Mouse (Mus musculus) neural tube, embryonic 12.5 days (tissue): Measurements from ENCODE around the gene Fgf11. TPM values are rescaled to one million over a fixed set of nuclear protein-coding genes. Genes with fewer than 3 reads are reported as not detected.
A peak's percentile ranks its signal among the peaks of the same experiment; 100 is the strongest.

ENCODE experiments used
- ATAC-seq: fragments of 200-750 bp; cut with Nextera tagmentation; 2 replicates; pipeline ENCODE4 v1.8.0; 2017; ENCODE audit warnings: low read depth, mild to moderate bottlenecking, moderate TSS enrichment, moderate library complexity; ENCODE audit not compliant: low FRiP score
- H3K27ac ChIP-seq: fragments of 300-500 bp; sonication (generic); 2 replicates; pipeline ENCODE4 v1.5.1; 2016
- H3K27me3 ChIP-seq: fragments of 300-500 bp; sonication (generic); replicated peaks from 2 replicates; pipeline ENCODE4 v1.6.1; 2016; ENCODE audit warnings: mild to moderate bottlenecking
- H3K36me3 ChIP-seq: fragments of 300-500 bp; sonication (generic); 2 replicates; pipeline ENCODE4 v1.6.1; 2016; ENCODE audit warnings: mild to moderate bottlenecking
- H3K4me1 ChIP-seq: fragments of 300-500 bp; sonication (generic); 2 replicates; pipeline ENCODE4 v1.6.1; 2016
- H3K4me2 ChIP-seq: fragments of 300-500 bp; sonication (generic); replicated peaks from 2 replicates; pipeline ENCODE4 v1.6.1; 2016; ENCODE audit warnings: mild to moderate bottlenecking
- H3K4me3 ChIP-seq: fragments of 300-500 bp; sonication (generic); 2 replicates; pipeline ENCODE4 v1.5.1; 2016
- H3K9ac ChIP-seq: fragments of 300-500 bp; sonication (generic); 2 replicates; pipeline ENCODE4 v1.6.1; 2016; ENCODE audit warnings: mild to moderate bottlenecking
- H3K9me3 ChIP-seq: fragments of 300-500 bp; sonication (generic); 2 replicates; pipeline ENCODE4 v1.6.1; 2016; ENCODE audit warnings: mild to moderate bottlenecking
- WGBS: fragments of 180-500 bp; shearing (Covaris S2); methylation state at CpG from one replicate; pipeline ENCODE4 v1.1.7; 2016; 5-methylcytosine and 5-hydroxymethylcytosine counted together
- polyA plus RNA-seq: library from polyadenylated mRNA; unstranded; fragments of >200 nt; fragmentation: Nextera tagmentation; extraction: Ambion mirVana; gene quantifications from 2 replicates; pipeline ENCODE4 v1.2.1, GENCODE M21; 2016

Gene Fgf11
- polyA plus RNA-seq, 1 experiment from 2014 or later = 5.6 TPM

- peaks cover 5% of the 10 kb centered on the region; the same call in 1 of the 2 replicates for H3K9me3 ChIP-seq
- no peaks in the 10 kb centered on the region for H3K4me1 ChIP-seq
- peaks cover 25% of the 10 kb centered on the region for H3K27me3 ChIP-seq
- H3K27ac ChIP-seq = no peak overlapping the region
- no peak overlapping the region for H3K4me3 ChIP-seq
- H3K4me2 ChIP-seq = no peak overlapping the region
- no peaks in the 10 kb centered on the region for H3K36me3 ChIP-seq
- ATAC-seq = no peak
- H3K9ac ChIP-seq = no peak overlapping the region
Measured at GRCm38 (mm10) chr11:69810280-69810679, 8.6 kb upstream of the Fgf11 start.

GRCm38 (mm10) chr11:69807641-69808040, 6.0 kb upstream of the Fgf11 start:
- H3K9me3 ChIP-seq = peaks cover 5% of the 10 kb centered on the region; the same call in 1 of the 2 replicates
- no peak overlapping the region for H3K9ac ChIP-seq
- no peak overlapping the region for H3K4me2 ChIP-seq
- ATAC-seq = no peak
- H3K4me3 ChIP-seq = no peak overlapping the region
- H3K27ac ChIP-seq = no peak overlapping the region
- H3K27me3 ChIP-seq = peaks cover 51% of the 10 kb centered on the region
- H3K4me1 ChIP-seq = peaks cover 25% of the 10 kb centered on the region
- 90% methylated on average over 2 of the region's 2 CpGs for WGBS
- no peaks in the 10 kb centered on the region for H3K36me3 ChIP-seq

GRCm38 (mm10) chr11:69806378-69806777, 4.7 kb upstream of the Fgf11 start:
- H3K27me3 ChIP-seq = peaks cover 64% of the 10 kb centered on the region
- no peaks in the 10 kb centered on the region for H3K36me3 ChIP-seq
- no peak overlapping the region for H3K27ac ChIP-seq
- H3K4me2 ChIP-seq = no peak overlapping the region
- H3K4me1 ChIP-seq = peaks cover 38% of the 10 kb centered on the region
- 81% methylated on average over 4 of the region's 4 CpGs for WGBS
- no peak for ATAC-seq
- H3K9me3 ChIP-seq = peaks cover 5% of the 10 kb centered on the region; the same call in 1 of the 2 replicates
- H3K4me3 ChIP-seq = no peak overlapping the region
- no peak overlapping the region for H3K9ac ChIP-seq

- Histone ChIP-seq H3K27ac (no peak within 1 kb of the TSS), H3K27me3 (peaks cover 71% of the 10 kb centered on the region), H3K4me1 (peaks cover 49% of the 10 kb centered on the region), H3K4me2 (peak within 1 kb of the TSS; percentile 92), H3K36me3 (no peaks in the 10 kb centered on the region), H3K9me3 (peaks cover 5% of the 10 kb centered on the region; the same call in 1 of the 2 replicates), H3K9ac (no peak within 1 kb of the TSS), H3K4me3 (0 out of 2 replicates have a peak within 1 kb of the TSS, but pooled peaks have one; percentile 11)
- 4% methylated on average over 29 of the region's 29 CpGs for WGBS
- ATAC-seq = no peak
Measured at GRCm38 (mm10) chr11:69804972-69805909, 3.6 kb upstream of the Fgf11 start, which contains the start of gene Tmem102. Gene Tmem102 (minus strand): TSS chr11:69805624.

- H3K27me3 ChIP-seq = peaks cover 71% of the 10 kb centered on the region
- peaks cover 5% of the 10 kb centered on the region; the same call in 1 of the 2 replicates for H3K9me3 ChIP-seq
- 4% methylated on average over 12 of the region's 12 CpGs for WGBS
- H3K36me3 ChIP-seq = no peaks in the 10 kb centered on the region
- no peak for ATAC-seq
- H3K4me1 ChIP-seq = peaks cover 56% of the 10 kb centered on the region
- no peak overlapping the region for H3K4me3 ChIP-seq
- peak overlapping the region; percentile 92 for H3K4me2 ChIP-seq
- H3K27ac ChIP-seq = no peak overlapping the region
- H3K9ac ChIP-seq = no peak overlapping the region
Measured at GRCm38 (mm10) chr11:69804652-69804940, 2.9 kb upstream of the Fgf11 start.

GRCm38 (mm10) chr11:69803786-69804651, 2.4 kb upstream of the Fgf11 start:
- 1% methylated on average over 60 of the region's 60 CpGs for WGBS
- no peaks in the 10 kb centered on the region for H3K36me3 ChIP-seq
- H3K9me3 ChIP-seq = peaks cover 5% of the 10 kb centered on the region; the same call in 1 of the 2 replicates
- peaks cover 71% of the 10 kb centered on the region for H3K27me3 ChIP-seq
- peak overlapping the region; percentile 54 for H3K4me3 ChIP-seq
- peak overlapping the region; percentile 92 for H3K4me2 ChIP-seq
- H3K27ac ChIP-seq = 0 out of 2 replicates have a peak overlapping the region, but pooled peaks have one; percentile 20
- H3K9ac ChIP-seq = peak overlapping the region; percentile 69
- ATAC-seq = 0 out of 2 replicates have a peak, but pooled peaks have one; percentile 7
- peaks cover 61% of the 10 kb centered on the region for H3K4me1 ChIP-seq

GRCm38 (mm10) chr11:69803328-69803727, 1.7 kb upstream of the Fgf11 start:
- H3K4me1 ChIP-seq = peaks cover 68% of the 10 kb centered on the region
- H3K9me3 ChIP-seq = peaks cover 5% of the 10 kb centered on the region; the same call in 1 of the 2 replicates
- H3K9ac ChIP-seq = peak overlapping the region; percentile 69
- H3K4me3 ChIP-seq = peak overlapping the region; percentile 54
- H3K27ac ChIP-seq = 0 out of 2 replicates have a peak overlapping the region, but pooled peaks have one; percentile 20
- no peaks in the 10 kb centered on the region for H3K36me3 ChIP-seq
- peaks cover 72% of the 10 kb centered on the region for H3K27me3 ChIP-seq
- WGBS = 2% methylated on average over 12 of the region's 12 CpGs
- peak overlapping the region; percentile 92 for H3K4me2 ChIP-seq
- ATAC-seq = no peak

- Histone ChIP-seq H3K36me3 (no peaks in the 10 kb centered on the region), H3K27ac (peak overlapping the region; percentile 46; the same call in 1 of the 2 replicates), H3K4me2 (peak overlapping the region; percentile 92), H3K9ac (peak overlapping the region; percentile 69), H3K27me3 (peaks cover 75% of the 10 kb centered on the region), H3K9me3 (peaks cover 5% of the 10 kb centered on the region; the same call in 1 of the 2 replicates), H3K4me1 (peaks cover 72% of the 10 kb centered on the region), H3K4me3 (peak overlapping the region; percentile 54)
- WGBS = under 1% methylated on average over 33 of the region's 33 CpGs
- ATAC-seq = no peak
Measured at GRCm38 (mm10) chr11:69802648-69803105, 1.0 kb upstream of the Fgf11 start.

GRCm38 (mm10) chr11:69800392-69801197, 1.1 kb downstream of the Fgf11 start:
- H3K27ac ChIP-seq = peak overlapping the region; percentile 68
- H3K4me2 ChIP-seq = peak overlapping the region; percentile 92
- H3K27me3 ChIP-seq = peaks cover 71% of the 10 kb centered on the region
- peak; percentile 65 for ATAC-seq
- H3K36me3 ChIP-seq = no peaks in the 10 kb centered on the region
- no peaks in the 10 kb centered on the region for H3K9me3 ChIP-seq
- peak overlapping the region; percentile 54 for H3K4me3 ChIP-seq
- WGBS = under 1% methylated on average over 36 of the region's 36 CpGs
- H3K9ac ChIP-seq = peak overlapping the region; percentile 60
- peaks cover 77% of the 10 kb centered on the region for H3K4me1 ChIP-seq

GRCm38 (mm10) chr11:69800138-69800391, 1.6 kb downstream of the Fgf11 start:
- peak; percentile 34; the same call in 1 of the 2 replicates for ATAC-seq
- Histone ChIP-seq H3K4me2 (peak overlapping the region; percentile 92), H3K9me3 (no peaks in the 10 kb centered on the region), H3K36me3 (no peaks in the 10 kb centered on the region), H3K4me3 (peak overlapping the region; percentile 54), H3K27me3 (peaks cover 66% of the 10 kb centered on the region), H3K4me1 (peaks cover 79% of the 10 kb centered on the region), H3K27ac (peak overlapping the region; percentile 68), H3K9ac (peak overlapping the region; percentile 60)
- WGBS = 1% methylated on average over 11 of the region's 11 CpGs

- H3K27me3 ChIP-seq = peaks cover 61% of the 10 kb centered on the region
- peak overlapping the region; percentile 54 for H3K4me3 ChIP-seq
- H3K36me3 ChIP-seq = no peaks in the 10 kb centered on the region
- ATAC-seq = no peak
- H3K9me3 ChIP-seq = no peaks in the 10 kb centered on the region
- WGBS = 15% methylated on average over 12 of the region's 12 CpGs
- peak overlapping the region; percentile 60 for H3K9ac ChIP-seq
- peak overlapping the region; percentile 92 for H3K4me2 ChIP-seq
- H3K4me1 ChIP-seq = peaks cover 74% of the 10 kb centered on the region
- H3K27ac ChIP-seq = peak overlapping the region; percentile 68
Measured at GRCm38 (mm10) chr11:69799394-69800137, 2.1 kb downstream of the Fgf11 start.
